Mouse (Mus musculus): ENCODE data around the gene Wipf1.

GRCm38 (mm10) chr2:73513204-73513749, 16.3 kb downstream of the Wipf1 start:
- TF ChIP-seq CTCF (IDR thresholded peaks at IDR 0.05; ENCODE audit: control insufficient read depth, insufficient read depth, low read length) (no peak), POLR2A (IDR thresholded peaks at IDR 0.05; ENCODE audit: borderline replicate concordance, control insufficient read depth, low read depth, low read length) (no peak)
